Mouse (Mus musculus) erythroblast, embryonic 14.5 days (primary cell): Measurements from ENCODE around the gene Ociad1.

Experiments used
- GATA1 ChIP-seq: IDR thresholded peaks from 2 replicates; pipeline ENCODE4 v1.6.1; 2012; ENCODE audit warnings: low read length, inconsistent platforms, mixed read lengths
- TAL1 ChIP-seq: IDR thresholded peaks from 3 replicates; pipeline ENCODE4 v1.6.1; 2012; ENCODE audit warnings: low read length, inconsistent platforms, mixed read lengths

DNA sequence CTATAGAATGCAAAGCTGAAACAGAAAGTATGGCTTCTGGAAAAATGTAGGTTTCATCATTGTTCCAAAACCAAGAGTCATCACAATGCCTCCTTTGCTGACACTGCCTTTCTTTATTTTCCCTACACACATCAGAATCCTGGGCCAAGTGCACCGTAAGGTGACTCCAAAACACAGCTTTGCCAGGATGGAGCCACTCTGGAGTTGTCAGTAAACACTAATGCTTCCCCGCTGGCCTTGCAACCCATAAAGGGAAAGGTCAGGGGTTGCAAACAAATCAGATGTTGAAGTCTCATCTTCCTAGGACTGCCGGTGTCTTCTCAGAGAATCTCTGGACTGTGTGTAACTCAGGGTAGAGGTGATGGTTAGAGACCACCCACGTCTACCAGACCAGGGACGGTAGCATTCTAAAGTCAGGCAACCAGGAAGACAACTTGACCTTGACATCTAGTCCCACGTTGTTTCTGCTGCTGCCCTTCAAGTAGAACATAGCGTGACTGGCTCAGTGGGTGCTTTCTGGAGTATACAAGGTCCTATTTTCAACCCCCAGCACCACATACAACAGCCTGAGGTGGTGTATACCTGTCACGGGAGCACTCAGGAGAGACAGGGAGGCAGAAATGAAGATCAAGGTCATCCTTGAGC is 32.1 kb downstream of the Ociad1 start:
- TF ChIP-seq GATA1 (no peak), TAL1 (no peak)
